12 mouse cellular contexts compared by ENCODE assay signal in genomic region chr17:56017848-56018247, GRCm38 (mm10). TPM values are rescaled to one million over a fixed set of nuclear protein-coding genes. Genes with fewer than 3 reads are reported as not detected.
A peak's percentile ranks its signal among the peaks of the same experiment; 100 is the strongest.
DNase-seq lines count a peak whose midpoint lies in the region; ATAC-seq lines count a peak whose summit lies in the region.
"Had no signal": no experiment of that assay in that cellular context is flagged by ENCODE, and none has a peak within 500 bp of the region (broad histone marks: within the 10 kb centered on the region; RNA-seq: fewer than 3 reads in every experiment).

No protein-coding gene starts in this region.

- no peaks in the 10 kb centered on the region for H3K27me3 ChIP-seq in hindbrain, embryonic 12.5 days
- no peaks in the 10 kb centered on the region for H3K27me3 ChIP-seq in hindbrain, embryonic 16.5 days (replicated peaks; ENCODE audit: control insufficient read depth, insufficient read depth, low read length)
- no peaks in the 10 kb centered on the region for H3K27me3 ChIP-seq in midbrain, embryonic 12.5 days
- H3K27me3 ChIP-seq in midbrain, embryonic 16.5 days (ENCODE audit: control insufficient read depth, insufficient read depth, low read depth, low read length): no peaks in the 10 kb centered on the region
- H3K27me3 ChIP-seq in neural tube, embryonic 15.5 days (replicated peaks): no peaks in the 10 kb centered on the region
- H3K27me3 ChIP-seq: embryonic facial prominence, embryonic 13.5 days; liver, embryonic 15.5 days had no signal

- 0 out of 2 replicates have a peak overlapping the region, but pooled peaks have one; percentile 17 for H3K27ac ChIP-seq in hindbrain, embryonic 12.5 days
- no peak overlapping the region for H3K27ac ChIP-seq in hindbrain, embryonic 16.5 days (ENCODE audit: low read depth, low read length)
- H3K27ac ChIP-seq in midbrain, embryonic 12.5 days (replicated peaks): 0 out of 2 replicates have a peak overlapping the region, but pooled peaks have one; percentile 10
- H3K27ac ChIP-seq in midbrain, embryonic 16.5 days (ENCODE audit: low read length): no peak overlapping the region; the same call in 1 of the 2 replicates
- H3K27ac ChIP-seq in neural tube, embryonic 15.5 days (replicated peaks): peak overlapping the region; percentile 54; the same call in 1 of the 2 replicates
- H3K27ac ChIP-seq: embryonic facial prominence, embryonic 13.5 days; liver, embryonic 15.5 days had no signal

- H3K9ac ChIP-seq in hindbrain, embryonic 12.5 days: no peak overlapping the region
- H3K9ac ChIP-seq in hindbrain, embryonic 16.5 days (ENCODE audit: low read depth, low read length): no peak overlapping the region
- H3K9ac ChIP-seq in midbrain, embryonic 12.5 days (replicated peaks): no peak overlapping the region
- H3K9ac ChIP-seq in midbrain, embryonic 16.5 days (ENCODE audit: low read depth, low read length): no peak overlapping the region
- H3K9ac ChIP-seq in neural tube, embryonic 15.5 days (replicated peaks): no peak overlapping the region
- H3K9ac ChIP-seq: embryonic facial prominence, embryonic 13.5 days; liver, embryonic 15.5 days had no signal

- no peak overlapping the region for H3K4me3 ChIP-seq in hindbrain, embryonic 12.5 days
- H3K4me3 ChIP-seq in hindbrain, embryonic 16.5 days (ENCODE audit: low read length): no peak overlapping the region
- no peak overlapping the region for H3K4me3 ChIP-seq in midbrain, embryonic 12.5 days
- H3K4me3 ChIP-seq in midbrain, embryonic 16.5 days (ENCODE audit: low read depth, low read length): no peak overlapping the region
- H3K4me3 ChIP-seq in neural tube, embryonic 15.5 days (replicated peaks): no peak overlapping the region
- H3K4me3 ChIP-seq: embryonic facial prominence, embryonic 13.5 days; liver, embryonic 15.5 days had no signal

- DNase-seq in cerebellum, adult 9-10 months: peak; percentile 62
- DNase-seq in cerebellum, postnatal 36 days: no peak
- no peak for DNase-seq in spleen, postnatal 36 days (ENCODE audit: low spot score in 2 of 2)
- DNase-seq: kidney, adult 11 months had no signal

- no peak overlapping the region for H3K4me2 ChIP-seq in hindbrain, embryonic 12.5 days (replicated peaks)
- no peak overlapping the region for H3K4me2 ChIP-seq in hindbrain, embryonic 16.5 days (ENCODE audit: low read length)
- H3K4me2 ChIP-seq in midbrain, embryonic 12.5 days (replicated peaks): no peak overlapping the region
- no peak overlapping the region for H3K4me2 ChIP-seq in midbrain, embryonic 16.5 days (ENCODE audit: low read length)
- H3K4me2 ChIP-seq in neural tube, embryonic 15.5 days: no peak overlapping the region
- H3K4me2 ChIP-seq: embryonic facial prominence, embryonic 13.5 days; heart, embryonic 11.5 days; liver, embryonic 15.5 days had no signal

- H3K4me1 ChIP-seq in hindbrain, embryonic 12.5 days: peaks cover 6% of the 10 kb centered on the region
- peaks cover 5% of the 10 kb centered on the region; the same call in 1 of the 2 replicates for H3K4me1 ChIP-seq in hindbrain, embryonic 16.5 days (ENCODE audit: control insufficient read depth, insufficient read depth, low read depth, low read length)
- H3K4me1 ChIP-seq in midbrain, embryonic 12.5 days: peaks cover 7% of the 10 kb centered on the region; the same call in 1 of the 2 replicates
- no peaks in the 10 kb centered on the region for H3K4me1 ChIP-seq in midbrain, embryonic 16.5 days (ENCODE audit: control insufficient read depth, insufficient read depth, low read length)
- H3K4me1 ChIP-seq in neural tube, embryonic 15.5 days: peaks cover 23% of the 10 kb centered on the region

- 84% methylated on average over 7 of the region's 7 CpGs for WGBS in hindbrain, embryonic 12.5 days
- 86% methylated on average over 7 of the region's 7 CpGs for WGBS in hindbrain, embryonic 16.5 days
- WGBS in midbrain, embryonic 12.5 days: 87% methylated on average over 7 of the region's 7 CpGs
- WGBS in midbrain, embryonic 16.5 days: 90% methylated on average over 7 of the region's 7 CpGs
- 94% methylated on average over 7 of the region's 7 CpGs for WGBS in neural tube, embryonic 15.5 days

- H3K9me3 ChIP-seq in hindbrain, embryonic 12.5 days (replicated peaks): no peaks in the 10 kb centered on the region
- no peaks in the 10 kb centered on the region for H3K9me3 ChIP-seq in hindbrain, embryonic 16.5 days (ENCODE audit: control insufficient read depth, low read length)
- H3K9me3 ChIP-seq in midbrain, embryonic 12.5 days: no peaks in the 10 kb centered on the region
- H3K9me3 ChIP-seq in midbrain, embryonic 16.5 days (replicated peaks; ENCODE audit: control insufficient read depth, low read length, poor library complexity, severe bottlenecking): no peaks in the 10 kb centered on the region
- no peaks in the 10 kb centered on the region for H3K9me3 ChIP-seq in neural tube, embryonic 15.5 days (replicated peaks)
- H3K9me3 ChIP-seq: embryonic facial prominence, embryonic 13.5 days; liver, embryonic 15.5 days had no signal

- H3K36me3 ChIP-seq in hindbrain, embryonic 12.5 days: peaks cover 64% of the 10 kb centered on the region
- peaks cover 58% of the 10 kb centered on the region for H3K36me3 ChIP-seq in hindbrain, embryonic 16.5 days (ENCODE audit: control insufficient read depth, insufficient read depth, low read length)
- peaks cover 72% of the 10 kb centered on the region for H3K36me3 ChIP-seq in midbrain, embryonic 12.5 days
- H3K36me3 ChIP-seq in midbrain, embryonic 16.5 days (ENCODE audit: control insufficient read depth, insufficient read depth, low read length): peaks cover 49% of the 10 kb centered on the region
- peaks cover 67% of the 10 kb centered on the region for H3K36me3 ChIP-seq in neural tube, embryonic 15.5 days

- no peak for ATAC-seq in hindbrain, embryonic 12.5 days (ENCODE audit: low FRiP score)
- ATAC-seq in hindbrain, embryonic 16.5 days: no peak
- no peak for ATAC-seq in midbrain, embryonic 12.5 days (ENCODE audit: low FRiP score, low read depth)
- no peak for ATAC-seq in midbrain, embryonic 16.5 days
- ATAC-seq in neural tube, embryonic 15.5 days (ENCODE audit: low FRiP score): 0 out of 2 replicates have a peak, but pooled peaks have one; percentile 0

RNA-seq across cellular contexts. Expression of gene Mpnd, which starts 12.3 kb away (rescaled TPM):
- polyA plus RNA-seq in hindbrain, embryonic 12.5 days (2016; fragmentation: Nextera tagmentation; extraction: Ambion mirVana): 196 and 209 TPM in 2 replicates
- polyA plus RNA-seq in hindbrain, embryonic 16.5 days (2015; fragmentation: Nextera tagmentation; extraction: Ambion mirVana): 119 and 127 TPM in 2 replicates
- polyA plus RNA-seq in midbrain, embryonic 12.5 days (2016; fragmentation: Nextera tagmentation; extraction: Ambion mirVana): 195 and 205 TPM in 2 replicates
- polyA plus RNA-seq in midbrain, embryonic 16.5 days (2015; fragmentation: Nextera tagmentation; extraction: Ambion mirVana): 115 and 117 TPM in 2 replicates
- polyA plus RNA-seq in neural tube, embryonic 15.5 days (2015; fragmentation: Nextera tagmentation; extraction: Ambion mirVana): 121 and 130 TPM in 2 replicates

RNA-seq across cellular contexts. Expression of gene Stap2, which starts 12.5 kb away (rescaled TPM):
- polyA plus RNA-seq in hindbrain, embryonic 12.5 days (2016; fragmentation: Nextera tagmentation; extraction: Ambion mirVana): 6.5 and 6.6 TPM in 2 replicates
- 6.5 and 6.8 TPM in 2 replicates for polyA plus RNA-seq in hindbrain, embryonic 16.5 days (2015; fragmentation: Nextera tagmentation; extraction: Ambion mirVana)
- 4.7 and 5.7 TPM in 2 replicates for polyA plus RNA-seq in midbrain, embryonic 12.5 days (2016; fragmentation: Nextera tagmentation; extraction: Ambion mirVana)
- polyA plus RNA-seq in midbrain, embryonic 16.5 days (2015; fragmentation: Nextera tagmentation; extraction: Ambion mirVana): 6.4 and 7.6 TPM in 2 replicates
- 7.3 and 11.5 TPM in 2 replicates for polyA plus RNA-seq in neural tube, embryonic 15.5 days (2015; fragmentation: Nextera tagmentation; extraction: Ambion mirVana)

RNA-seq across cellular contexts. Expression of gene Sh3gl1, which starts 18.6 kb away (rescaled TPM):
- 141 and 144 TPM in 2 replicates for polyA plus RNA-seq in hindbrain, embryonic 12.5 days (2016; fragmentation: Nextera tagmentation; extraction: Ambion mirVana)
- polyA plus RNA-seq in hindbrain, embryonic 16.5 days (2015; fragmentation: Nextera tagmentation; extraction: Ambion mirVana): 106 and 112 TPM in 2 replicates
- 131 and 138 TPM in 2 replicates for polyA plus RNA-seq in midbrain, embryonic 12.5 days (2016; fragmentation: Nextera tagmentation; extraction: Ambion mirVana)
- 102 and 108 TPM in 2 replicates for polyA plus RNA-seq in midbrain, embryonic 16.5 days (2015; fragmentation: Nextera tagmentation; extraction: Ambion mirVana)
- 105 and 114 TPM in 2 replicates for polyA plus RNA-seq in neural tube, embryonic 15.5 days (2015; fragmentation: Nextera tagmentation; extraction: Ambion mirVana)

RNA-seq across cellular contexts. Expression of gene Chaf1a, which starts 22.4 kb away (rescaled TPM):
- polyA plus RNA-seq in hindbrain, embryonic 12.5 days (2016; fragmentation: Nextera tagmentation; extraction: Ambion mirVana): 26.8 and 30.2 TPM in 2 replicates
- 4.5 and 6.7 TPM in 2 replicates for polyA plus RNA-seq in hindbrain, embryonic 16.5 days (2015; fragmentation: Nextera tagmentation; extraction: Ambion mirVana)
- 32.5 and 34.5 TPM in 2 replicates for polyA plus RNA-seq in midbrain, embryonic 12.5 days (2016; fragmentation: Nextera tagmentation; extraction: Ambion mirVana)
- polyA plus RNA-seq in midbrain, embryonic 16.5 days (2015; fragmentation: Nextera tagmentation; extraction: Ambion mirVana): 3.6 and 5.0 TPM in 2 replicates
- 4.0 and 10.1 TPM in 2 replicates for polyA plus RNA-seq in neural tube, embryonic 15.5 days (2015; fragmentation: Nextera tagmentation; extraction: Ambion mirVana)

RNA-seq across cellular contexts. Expression of gene Fsd1, which starts 31.5 kb away (rescaled TPM):
- 96.4 and 103 TPM in 2 replicates for polyA plus RNA-seq in hindbrain, embryonic 12.5 days (2016; fragmentation: Nextera tagmentation; extraction: Ambion mirVana)
- polyA plus RNA-seq in hindbrain, embryonic 16.5 days (2015; fragmentation: Nextera tagmentation; extraction: Ambion mirVana): 227 and 252 TPM in 2 replicates
- polyA plus RNA-seq in midbrain, embryonic 12.5 days (2016; fragmentation: Nextera tagmentation; extraction: Ambion mirVana): 89.8 and 98.3 TPM in 2 replicates
- 200 and 218 TPM in 2 replicates for polyA plus RNA-seq in midbrain, embryonic 16.5 days (2015; fragmentation: Nextera tagmentation; extraction: Ambion mirVana)
- polyA plus RNA-seq in neural tube, embryonic 15.5 days (2015; fragmentation: Nextera tagmentation; extraction: Ambion mirVana): 189 and 228 TPM in 2 replicates

Comparison
In these comparisons a context has a peak if more than half of its experiments do, and no peak if none do; other contexts are left out.
1. H3K27ac ChIP-seq: peak in hindbrain, embryonic 12.5 days (single experiment), midbrain, embryonic 12.5 days (single experiment) and neural tube, embryonic 15.5 days (single experiment); none in hindbrain, embryonic 16.5 days (single experiment) and midbrain, embryonic 16.5 days (single experiment).